Mouse (Mus musculus): Measurements from ENCODE around the gene Ushbp1. TPM values are rescaled to one million over a fixed set of nuclear protein-coding genes. Genes with fewer than 3 reads are reported as not detected.
"Not testable (repeated sequence)": the region's sequence is repeated elsewhere in the genome, so short reads cannot be mapped to it uniquely, and the experiment has no call there.

The Ushbp1 gene
- 5.0 and 6.3 TPM in 2 replicates for polyA plus RNA-seq (2016; fragmentation: Nextera tagmentation; extraction: Ambion mirVana)

DNA sequence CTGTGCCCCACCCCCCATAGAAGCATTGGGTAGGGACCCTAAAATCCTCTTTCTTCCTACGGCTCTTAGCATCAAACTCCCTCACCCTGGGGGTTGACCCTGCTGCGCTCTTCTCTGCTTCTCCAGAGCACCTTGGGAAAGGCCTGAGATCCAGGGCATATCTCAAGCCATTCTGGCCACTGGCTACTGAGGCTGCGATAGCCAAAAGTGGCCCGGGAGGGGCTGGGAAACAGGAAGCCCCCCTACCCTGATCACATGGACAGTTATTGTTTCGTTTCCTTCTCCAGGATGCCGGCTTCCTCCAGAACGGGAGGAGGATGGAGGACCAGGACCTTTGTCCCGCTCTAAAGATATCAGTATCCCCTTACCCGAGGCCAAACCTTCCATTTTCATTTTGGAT is at the start of gene Ushbp1:
Gene Ushbp1, minus strand, starts transcription at position 174 of the 400 bp plus-strand sequence.
- no peak for DNase-seq (ENCODE audit: low spot score)
- Histone ChIP-seq H3K4me1 (peaks cover 38% of the 10 kb centered on the region), H3K4me3 (peak within 1 kb of the TSS; percentile 72), H3K27ac (replicated peaks) (peak within 1 kb of the TSS; percentile 85), H3K27me3 (ENCODE audit: low read depth, poor library complexity, severe bottlenecking) (no peaks in the 10 kb centered on the region), H3K36me3 (peaks cover 24% of the 10 kb centered on the region), H3K9me3 (replicated peaks) (no peaks in the 10 kb centered on the region)
- 90% methylated on average over 9 of the region's 9 CpGs for WGBS

DNA sequence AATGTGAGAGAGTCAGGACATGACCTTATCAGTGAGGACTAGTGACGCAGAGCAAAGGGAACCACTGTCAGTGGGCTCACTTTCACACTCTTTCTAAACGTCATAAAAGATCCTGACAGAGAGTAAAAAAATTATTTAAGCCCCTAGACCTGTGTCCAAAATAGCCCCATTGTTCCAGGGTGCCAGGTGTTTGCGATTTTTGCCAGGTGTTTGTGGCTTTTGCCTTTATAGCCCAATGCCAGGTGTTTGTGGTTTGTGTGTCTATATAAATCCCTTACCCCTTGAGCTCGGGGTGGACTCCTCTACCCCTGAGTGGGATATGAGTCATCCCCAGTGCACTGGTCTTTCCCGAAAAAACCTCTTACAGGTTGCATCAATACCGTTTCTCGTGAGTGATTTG is 49.5 kb upstream of the Ushbp1 start:
- no peaks in the 10 kb centered on the region for H3K36me3 ChIP-seq
- peaks cover 4% of the 10 kb centered on the region; the same call in 1 of the 2 replicates for H3K4me1 ChIP-seq
- 0 out of 2 replicates have a peak, but pooled peaks cover 3% of the 10 kb centered on the region for H3K9me3 ChIP-seq (replicated peaks)

DNA sequence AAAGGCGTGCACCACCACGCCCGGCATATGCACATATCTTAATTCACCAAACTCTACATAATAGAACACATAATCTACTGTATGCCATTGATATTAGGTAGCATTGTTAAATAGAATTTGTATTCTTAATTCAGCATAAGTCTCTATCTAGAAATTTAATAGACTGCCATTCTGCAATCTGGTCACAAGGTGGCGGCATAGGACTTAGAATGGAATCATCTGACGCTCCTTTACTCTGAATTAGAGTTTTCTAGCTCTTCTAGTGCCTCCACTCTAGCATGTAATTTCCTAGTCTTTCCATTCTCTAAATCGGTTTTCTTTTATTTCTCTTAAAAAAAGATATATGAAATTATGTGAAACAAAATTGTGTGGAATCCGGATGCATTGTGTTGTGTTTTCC is 45.8 kb upstream of the Ushbp1 start:
- DNase-seq (ENCODE audit: low spot score), result peak; percentile 33
- peaks cover 11% of the 10 kb centered on the region for H3K27me3 ChIP-seq (ENCODE audit: low read depth, poor library complexity, severe bottlenecking)
- no peaks in the 10 kb centered on the region for H3K9me3 ChIP-seq (replicated peaks)
- H3K27ac ChIP-seq (replicated peaks), result no peak overlapping the region
- 1% methylated on average over 7 of the region's 7 CpGs for WGBS
- no peak overlapping the region for H3K4me3 ChIP-seq
- no peaks in the 10 kb centered on the region for H3K36me3 ChIP-seq
- peaks cover 4% of the 10 kb centered on the region; the same call in 1 of the 2 replicates for H3K4me1 ChIP-seq

More for the DNA sequence above, 49.5 kb upstream of the Ushbp1 start:
- no peak for DNase-seq (ENCODE audit: low spot score)
- 87% methylated on average over 7 of the region's 7 CpGs for WGBS
- H3K27me3 ChIP-seq (ENCODE audit: low read depth, poor library complexity, severe bottlenecking), result peaks cover 11% of the 10 kb centered on the region
- H3K27ac ChIP-seq (replicated peaks), result no peak overlapping the region
- no peak overlapping the region for H3K4me3 ChIP-seq

DNA sequence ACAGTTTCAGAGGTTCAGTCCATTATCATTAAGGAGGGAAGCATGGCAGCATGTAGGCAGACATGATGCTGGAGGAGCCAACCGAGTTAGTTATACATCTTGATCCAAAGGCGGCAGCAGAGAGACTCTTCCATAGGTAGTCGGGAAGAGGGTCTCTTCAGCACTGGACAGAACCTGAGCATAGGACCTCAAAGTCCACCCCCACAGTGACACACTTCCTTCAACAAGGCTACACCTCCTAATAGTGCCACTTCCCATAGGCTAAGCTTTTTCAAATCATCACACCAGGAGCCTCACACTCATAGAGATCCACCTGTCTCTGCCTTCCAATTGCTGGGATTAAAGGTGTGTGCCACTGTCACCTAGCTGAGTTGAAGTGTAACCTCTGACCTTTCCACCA is 41.4 kb upstream of the Ushbp1 start:
- 64% methylated on average over 3 of the region's 3 CpGs for WGBS
- no peak for DNase-seq (ENCODE audit: low spot score)
- Histone ChIP-seq H3K9me3 (replicated peaks) (peaks cover 3% of the 10 kb centered on the region; the same call in 1 of the 2 replicates), H3K4me1 (peaks cover 2% of the 10 kb centered on the region; the same call in 1 of the 2 replicates), H3K36me3 (no peaks in the 10 kb centered on the region), H3K27ac (replicated peaks) (no peak overlapping the region), H3K4me3 (no peak overlapping the region), H3K27me3 (ENCODE audit: low read depth, poor library complexity, severe bottlenecking) (peaks cover 3% of the 10 kb centered on the region)

DNA sequence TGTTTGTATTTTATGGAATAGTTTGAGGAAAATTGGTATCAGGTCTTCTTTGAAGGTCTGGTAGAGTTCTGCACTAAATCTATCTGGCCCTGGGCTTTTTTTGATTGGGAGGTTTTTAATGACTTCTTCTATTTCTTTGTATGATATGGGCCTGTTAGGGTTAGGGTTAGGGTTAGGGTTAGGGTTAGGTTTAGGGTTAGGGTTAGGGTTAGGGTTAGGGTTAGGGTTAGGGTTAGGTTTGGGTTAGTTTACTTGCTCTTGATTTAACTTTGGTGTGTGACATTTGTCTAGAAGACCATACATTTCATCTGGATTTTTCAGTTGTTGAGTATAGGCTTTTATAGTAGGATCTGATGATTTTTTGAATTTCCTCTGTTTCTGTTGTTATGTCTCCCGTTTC is 37.3 kb upstream of the Ushbp1 start:
- H3K9me3 ChIP-seq (replicated peaks); DNase-seq (ENCODE audit: low spot score); H3K27me3 ChIP-seq (ENCODE audit: low read depth, poor library complexity, severe bottlenecking); H3K4me1 ChIP-seq; H3K27ac ChIP-seq (replicated peaks); H3K4me3 ChIP-seq; H3K36me3 ChIP-seq: not testable (repeated sequence)
- WGBS, result 83% methylated on average over 1 of the region's 1 CpGs

DNA sequence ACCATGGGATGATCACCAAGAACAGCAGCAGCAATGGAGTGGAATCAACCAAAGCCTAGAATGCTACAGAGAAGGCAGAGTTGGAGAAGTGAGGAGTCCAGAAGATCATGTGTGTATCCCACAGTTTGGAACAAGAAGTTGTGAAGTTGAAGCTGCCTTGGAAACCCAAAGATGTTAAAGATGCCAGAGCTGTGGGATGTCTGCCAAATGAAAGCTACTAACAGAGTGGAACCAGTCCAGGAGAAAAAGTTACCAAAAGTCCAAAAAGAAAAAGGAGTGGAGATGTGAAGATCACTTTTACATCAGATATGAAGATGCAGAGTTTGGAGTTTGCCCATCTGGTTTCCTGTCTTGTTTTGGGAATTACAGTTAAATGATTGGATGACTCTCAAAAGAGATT is 26.5 kb upstream of the Ushbp1 start:
- no peak overlapping the region for H3K4me3 ChIP-seq
- H3K9me3 ChIP-seq (replicated peaks), result peaks cover 15% of the 10 kb centered on the region
- no peaks in the 10 kb centered on the region for H3K4me1 ChIP-seq
- no peaks in the 10 kb centered on the region for H3K27me3 ChIP-seq (ENCODE audit: low read depth, poor library complexity, severe bottlenecking)
- H3K27ac ChIP-seq (replicated peaks), result no peak overlapping the region
- 0 out of 2 replicates have a peak, but pooled peaks cover 2% of the 10 kb centered on the region for H3K36me3 ChIP-seq
- DNase-seq (ENCODE audit: low spot score), result no peak

DNA sequence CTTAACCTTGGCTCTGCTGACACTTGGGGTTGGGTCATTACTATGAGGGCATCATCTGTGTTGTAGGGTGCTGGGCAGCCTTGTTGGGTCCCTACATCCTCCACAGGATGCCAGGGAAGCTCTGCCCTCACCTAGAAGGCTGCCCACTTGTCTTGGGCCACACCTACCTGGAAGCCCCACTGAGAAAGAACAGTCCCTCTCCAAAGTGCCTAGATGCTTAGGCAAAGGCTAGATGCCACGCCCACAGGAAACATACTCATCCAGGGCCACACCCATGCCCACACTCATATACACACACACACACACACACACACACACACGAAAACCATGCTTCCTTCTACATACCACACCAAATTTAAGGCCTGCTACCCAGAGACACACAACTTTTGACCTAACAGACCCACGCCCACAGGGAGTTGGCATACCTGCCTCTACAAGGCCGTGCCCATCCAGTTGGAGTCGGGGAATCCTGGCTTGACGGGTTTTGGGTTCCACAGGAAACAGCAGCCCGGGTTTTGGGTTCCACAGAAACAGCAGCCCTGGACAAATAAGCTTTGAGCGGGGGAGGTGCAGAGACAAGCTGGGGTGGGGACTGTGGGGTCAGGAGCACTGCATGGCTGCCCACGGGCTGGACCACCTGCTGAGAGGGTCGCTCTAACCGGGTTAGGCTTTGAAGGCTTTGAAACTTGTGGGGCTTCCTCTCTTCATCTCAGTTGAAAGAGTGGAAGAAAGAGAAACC is 16.1 kb upstream of the Ushbp1 start:
- Histone ChIP-seq H3K36me3 (peaks cover 34% of the 10 kb centered on the region), H3K27me3 (ENCODE audit: low read depth, poor library complexity, severe bottlenecking) (no peaks in the 10 kb centered on the region), H3K4me3 (no peak overlapping the region), H3K9me3 (replicated peaks) (no peaks in the 10 kb centered on the region), H3K4me1 (peaks cover 21% of the 10 kb centered on the region), H3K27ac (replicated peaks) (0 out of 2 replicates have a peak overlapping the region, but pooled peaks have one; percentile 57)
- 43% methylated on average over 11 of the region's 11 CpGs for WGBS
- DNase-seq (ENCODE audit: low spot score), result peak; percentile 33

DNA sequence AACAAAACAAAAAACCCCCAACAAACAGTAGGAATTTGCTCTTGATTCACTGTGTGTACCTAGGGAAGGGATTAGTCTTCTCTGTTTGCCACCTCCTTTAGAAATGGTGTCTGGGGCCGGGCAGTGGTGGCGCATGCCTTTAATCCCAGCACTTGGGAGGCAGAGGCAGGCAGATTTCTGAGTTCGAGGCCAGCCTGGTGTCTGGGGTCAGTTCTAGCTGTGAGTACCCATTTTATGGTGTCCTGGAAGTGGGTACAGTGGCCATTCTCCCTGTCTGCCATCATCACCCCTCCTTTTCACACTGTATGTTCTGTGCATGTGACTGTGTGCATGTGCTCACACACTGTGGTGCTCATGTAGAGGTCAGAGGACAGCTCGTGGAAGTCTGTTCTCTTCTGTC is 12.6 kb upstream of the Ushbp1 start:
- WGBS, result 91% methylated on average over 4 of the region's 4 CpGs
- no peak overlapping the region for H3K27ac ChIP-seq (replicated peaks)
- no peaks in the 10 kb centered on the region for H3K27me3 ChIP-seq (ENCODE audit: low read depth, poor library complexity, severe bottlenecking)
- no peaks in the 10 kb centered on the region for H3K9me3 ChIP-seq (replicated peaks)
- peaks cover 43% of the 10 kb centered on the region for H3K36me3 ChIP-seq
- H3K4me3 ChIP-seq, result no peak overlapping the region
- no peak for DNase-seq (ENCODE audit: low spot score)
- peaks cover 42% of the 10 kb centered on the region for H3K4me1 ChIP-seq

DNA sequence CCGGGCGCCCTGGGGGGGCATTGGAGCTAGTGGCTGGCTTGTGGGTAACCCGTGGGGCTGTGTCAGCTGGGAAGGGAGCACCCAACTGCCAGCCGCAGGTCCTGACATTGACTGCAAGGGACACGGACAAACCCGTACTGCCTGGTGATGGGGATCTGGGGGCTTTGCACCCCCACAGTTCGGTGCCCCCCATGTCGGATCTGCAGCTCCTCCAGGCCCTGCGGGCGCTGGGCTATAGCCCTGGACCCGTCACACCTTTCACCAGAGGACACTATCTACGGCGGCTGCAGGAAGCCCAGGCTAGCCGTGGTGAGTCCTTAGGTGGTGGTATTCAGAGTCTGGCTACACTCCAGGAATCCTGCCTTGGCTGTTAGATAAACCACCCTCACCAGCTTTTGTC is 11.8 kb upstream of the Ushbp1 start:
- Histone ChIP-seq H3K27ac (replicated peaks) (no peak overlapping the region), H3K36me3 (peaks cover 43% of the 10 kb centered on the region), H3K27me3 (ENCODE audit: low read depth, poor library complexity, severe bottlenecking) (no peaks in the 10 kb centered on the region), H3K4me1 (peaks cover 42% of the 10 kb centered on the region), H3K9me3 (replicated peaks) (no peaks in the 10 kb centered on the region), H3K4me3 (peak overlapping the region; percentile 93)
- WGBS, result 93% methylated on average over 14 of the region's 14 CpGs
- DNase-seq (ENCODE audit: low spot score), result no peak

DNA sequence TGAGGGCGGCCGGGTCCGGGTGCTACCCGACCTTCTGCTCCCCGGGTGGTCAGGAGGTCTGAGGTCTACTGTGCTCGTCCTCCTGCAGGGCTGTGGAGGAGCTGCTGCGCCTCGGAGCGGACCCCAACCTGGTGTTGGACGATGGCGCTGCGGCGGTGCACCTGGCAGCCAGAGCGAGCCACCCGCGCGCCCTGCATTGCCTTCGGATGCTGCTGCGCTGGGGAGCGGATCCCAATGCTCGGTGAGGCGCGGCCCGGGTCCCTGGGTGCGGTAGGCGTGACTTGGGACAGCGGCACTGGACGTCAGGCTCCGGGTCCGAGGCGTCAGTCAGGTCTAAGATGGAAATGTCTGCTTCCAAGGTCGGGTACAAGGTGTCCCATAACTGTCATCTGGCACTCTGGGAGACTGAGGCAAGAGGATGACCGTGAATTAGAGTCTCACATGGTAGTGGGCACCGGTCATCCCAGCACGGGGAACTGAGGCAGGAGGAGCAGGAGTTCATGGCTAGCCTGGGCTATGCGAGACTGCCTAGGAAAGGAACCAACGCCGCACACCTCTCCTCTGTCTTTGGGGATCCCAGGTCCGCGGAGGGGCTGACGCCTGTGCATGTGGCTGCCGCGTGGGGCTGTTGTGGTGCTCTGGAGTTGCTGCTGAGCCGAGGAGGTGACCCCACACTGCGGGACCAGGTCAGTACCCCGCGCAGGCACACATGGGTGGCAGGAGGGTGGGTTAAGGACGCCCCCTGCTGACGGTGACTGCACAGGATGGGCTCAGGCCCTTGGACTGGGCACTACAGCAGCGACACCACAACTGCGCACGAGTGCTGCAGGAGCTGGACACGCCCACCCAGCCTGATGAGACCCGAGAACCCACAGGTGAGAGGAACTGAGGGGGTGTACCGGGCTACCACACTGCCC is 10.8 kb upstream of the Ushbp1 start:
- Histone ChIP-seq H3K4me1 (peaks cover 35% of the 10 kb centered on the region), H3K4me3 (peak overlapping the region; percentile 93), H3K27me3 (ENCODE audit: low read depth, poor library complexity, severe bottlenecking) (no peaks in the 10 kb centered on the region), H3K9me3 (replicated peaks) (no peaks in the 10 kb centered on the region), H3K27ac (replicated peaks) (peak overlapping the region; percentile 92), H3K36me3 (peaks cover 45% of the 10 kb centered on the region)
- DNase-seq (ENCODE audit: low spot score), result peak; percentile 85
- WGBS, result under 1% methylated on average over 55 of the region's 55 CpGs

DNA sequence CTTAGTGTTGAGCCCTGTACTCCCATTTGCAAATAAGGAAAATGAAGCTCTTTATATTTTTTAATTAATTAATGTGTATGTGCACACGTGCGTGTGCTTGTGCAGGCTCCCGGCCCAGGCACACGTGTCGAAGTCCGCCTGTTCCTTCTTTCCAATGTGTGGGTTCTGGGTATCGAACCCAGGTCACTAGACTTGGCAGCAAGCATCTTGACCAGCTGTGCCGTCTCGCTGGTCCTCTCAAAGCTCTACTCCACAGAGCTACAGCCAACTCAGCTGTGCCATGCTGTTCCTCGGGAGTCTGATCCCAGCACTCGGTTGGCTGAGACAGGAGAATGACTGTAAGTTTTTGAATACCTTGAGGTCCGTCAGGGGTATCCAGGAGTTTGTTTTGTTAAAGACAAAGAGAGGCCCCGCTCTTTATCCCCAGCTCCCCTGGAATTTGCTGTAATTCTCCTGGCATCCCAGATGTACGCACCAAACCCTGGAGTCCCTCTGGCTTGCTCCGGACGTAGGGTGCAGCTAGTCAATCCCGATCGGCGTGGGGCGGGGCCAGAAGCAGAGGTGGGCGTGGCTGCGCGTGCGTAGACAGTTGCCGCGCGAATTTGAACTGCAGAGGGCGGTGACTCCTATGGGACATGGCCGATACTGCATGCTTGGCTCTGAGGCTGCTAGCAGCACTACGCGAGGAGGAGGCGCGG is 9.9 kb upstream of the Ushbp1 start, which contains the start of gene Ankle1:
Gene Ankle1, plus strand, starts transcription at position 610 of the 698 bp plus-strand sequence.
- Histone ChIP-seq H3K36me3 (peaks cover 52% of the 10 kb centered on the region), H3K4me1 (peaks cover 33% of the 10 kb centered on the region), H3K9me3 (replicated peaks) (no peaks in the 10 kb centered on the region), H3K4me3 (peak within 1 kb of the TSS; percentile 93), H3K27me3 (ENCODE audit: low read depth, poor library complexity, severe bottlenecking) (no peaks in the 10 kb centered on the region), H3K27ac (replicated peaks) (peak within 1 kb of the TSS; percentile 92)
- 18% methylated on average over 33 of the region's 33 CpGs for WGBS
- peak; percentile 97 for DNase-seq (ENCODE audit: low spot score)

DNA sequence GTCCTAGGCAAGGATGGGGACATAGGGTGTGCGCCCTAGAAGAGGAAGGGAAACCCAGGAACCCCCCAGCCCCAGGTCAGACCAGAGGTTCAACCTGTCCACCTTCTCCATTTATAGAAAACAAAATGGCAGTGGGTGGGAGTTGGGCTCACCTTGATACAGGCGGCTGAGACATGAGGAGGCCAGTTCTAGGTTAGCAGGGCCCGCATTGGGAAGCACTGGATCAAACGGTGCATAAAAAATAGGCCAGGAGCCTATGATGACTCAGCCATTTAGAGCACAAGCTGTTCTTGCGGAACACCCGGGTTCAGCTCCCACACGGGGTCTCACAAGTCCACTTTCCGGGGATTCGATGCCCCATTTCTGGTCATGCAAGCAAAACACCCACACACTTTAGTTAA is 9.3 kb upstream of the Ushbp1 start:
- no peaks in the 10 kb centered on the region for H3K27me3 ChIP-seq (ENCODE audit: low read depth, poor library complexity, severe bottlenecking)
- DNase-seq (ENCODE audit: low spot score), result peak; percentile 13
- no peak overlapping the region; the same call in 1 of the 2 replicates for H3K27ac ChIP-seq (replicated peaks)
- no peaks in the 10 kb centered on the region for H3K9me3 ChIP-seq (replicated peaks)
- H3K36me3 ChIP-seq, result peaks cover 52% of the 10 kb centered on the region
- H3K4me1 ChIP-seq, result peaks cover 33% of the 10 kb centered on the region
- WGBS, result 94% methylated on average over 9 of the region's 9 CpGs
- peak overlapping the region; percentile 93 for H3K4me3 ChIP-seq
